Comparison of ENCODE assay signal across 19 mouse cellular contexts in genomic region chr7:98481861-98482260, GRCm38 (mm10). TPM values are rescaled to one million over a fixed set of nuclear protein-coding genes. Genes with fewer than 3 reads are reported as not detected.
A peak's percentile ranks its signal among the peaks of the same experiment; 100 is the strongest.
DNase-seq lines count a peak whose midpoint lies in the region; ATAC-seq and TF ChIP-seq lines count a peak whose summit lies in the region.
"Had no signal": no experiment of that assay in that cellular context is flagged by ENCODE, and none has a peak within 500 bp of the region (broad histone marks: within the 10 kb centered on the region; RNA-seq: fewer than 3 reads in every experiment).

No protein-coding gene starts in this region.

- peaks cover 16% of the 10 kb centered on the region for H3K4me1 ChIP-seq in heart, embryonic 11.5 days (ENCODE audit: control insufficient read depth, insufficient read depth, low read length)
- peaks cover 22% of the 10 kb centered on the region for H3K4me1 ChIP-seq in intestine, embryonic 14.5 days (replicated peaks; ENCODE audit: control insufficient read depth, insufficient read depth, low read length)
- peaks cover 7% of the 10 kb centered on the region; the same call in 1 of the 2 replicates for H3K4me1 ChIP-seq in intestine, postnatal 0 days (replicated peaks; ENCODE audit: control insufficient read depth, insufficient read depth, low read length)
- peaks cover 20% of the 10 kb centered on the region for H3K4me1 ChIP-seq in lung, embryonic 14.5 days (ENCODE audit: insufficient read depth)
- H3K4me1 ChIP-seq in stomach, embryonic 16.5 days (ENCODE audit: control insufficient read depth, insufficient read depth, low read length), result peaks cover 25% of the 10 kb centered on the region

- H3K36me3 ChIP-seq in heart, embryonic 11.5 days (ENCODE audit: control insufficient read depth, insufficient read depth, low read length), result no peaks in the 10 kb centered on the region
- H3K36me3 ChIP-seq in intestine, embryonic 14.5 days (ENCODE audit: control insufficient read depth, insufficient read depth, low read length), result no peaks in the 10 kb centered on the region
- no peaks in the 10 kb centered on the region for H3K36me3 ChIP-seq in intestine, postnatal 0 days (ENCODE audit: control insufficient read depth, insufficient read depth)
- no peaks in the 10 kb centered on the region for H3K36me3 ChIP-seq in lung, embryonic 14.5 days (ENCODE audit: insufficient read depth)
- H3K36me3 ChIP-seq in stomach, embryonic 16.5 days (ENCODE audit: control insufficient read depth, insufficient read depth, low read length), result no peaks in the 10 kb centered on the region
- H3K36me3 ChIP-seq: G1E; midbrain, embryonic 12.5 days; neural tube, embryonic 12.5 days had no signal

- peak; percentile 91 for DNase-seq in heart, adult 11 months
- no peak for DNase-seq in intestine, embryonic 14.5 days (ENCODE audit: low spot score)
- DNase-seq in lung, embryonic 14.5 days, result no peak
- DNase-seq in lung, adult 18-20 months, result no peak
- DNase-seq: cerebellum, adult 9-10 months; layer of hippocampus, postnatal 36 days; liver; right cerebral cortex, adult 18-20 months; thymus, postnatal 36 days had no signal

- no peak for ATAC-seq in heart, embryonic 11.5 days (replicated peaks; ENCODE audit: insufficient number of reproducible peaks, low FRiP score, low TSS enrichment)
- ATAC-seq in intestine, embryonic 14.5 days (replicated peaks; ENCODE audit: low FRiP score, low TSS enrichment, low read depth), result no peak
- no peak for ATAC-seq in intestine, postnatal 0 days
- no peak for ATAC-seq in lung, embryonic 14.5 days (ENCODE audit: insufficient read depth)
- no peak for ATAC-seq in stomach, embryonic 16.5 days (ENCODE audit: insufficient read depth, low FRiP score)

- H3K27me3 ChIP-seq in heart, embryonic 11.5 days (ENCODE audit: control insufficient read depth, insufficient read depth, low read length), result peaks cover 12% of the 10 kb centered on the region
- H3K27me3 ChIP-seq in intestine, embryonic 14.5 days (replicated peaks; ENCODE audit: control insufficient read depth, insufficient read depth, low read length), result 0 out of 2 replicates have a peak, but pooled peaks cover 4% of the 10 kb centered on the region
- 0 out of 2 replicates have a peak, but pooled peaks cover 3% of the 10 kb centered on the region for H3K27me3 ChIP-seq in intestine, postnatal 0 days (replicated peaks; ENCODE audit: control insufficient read depth, insufficient read depth, low read length)
- no peaks in the 10 kb centered on the region for H3K27me3 ChIP-seq in lung, embryonic 14.5 days (ENCODE audit: insufficient read depth, low read length)
- no peaks in the 10 kb centered on the region for H3K27me3 ChIP-seq in stomach, embryonic 16.5 days (ENCODE audit: control insufficient read depth, insufficient read depth, low read length)
- H3K27me3 ChIP-seq: neural tube, embryonic 12.5 days had no signal

- 81% methylated on average over 8 of the region's 8 CpGs for WGBS in heart, embryonic 11.5 days (ENCODE audit: insufficient replicate concordance)
- 82% methylated on average over 8 of the region's 8 CpGs for WGBS in intestine, embryonic 14.5 days
- 88% methylated on average over 8 of the region's 8 CpGs for WGBS in intestine, postnatal 0 days
- 64% methylated on average over 8 of the region's 8 CpGs for WGBS in lung, embryonic 14.5 days
- 86% methylated on average over 8 of the region's 8 CpGs for WGBS in stomach, embryonic 16.5 days

- TF ChIP-seq CTCF in intestine, postnatal 0 days (IDR thresholded peaks at IDR 0.05; ENCODE audit: low read depth), result no peak
- TF ChIP-seq CTCF in lung, embryonic 14.5 days (IDR thresholded peaks at IDR 0.05; ENCODE audit: low read depth), result no peak

- no peak overlapping the region for H3K4me3 ChIP-seq in heart, embryonic 11.5 days (ENCODE audit: low read depth, low read length)
- H3K4me3 ChIP-seq in intestine, embryonic 14.5 days (ENCODE audit: low read depth, low read length), result no peak overlapping the region
- no peak overlapping the region for H3K4me3 ChIP-seq in intestine, postnatal 0 days (ENCODE audit: low read depth, low read length)
- no peak overlapping the region for H3K4me3 ChIP-seq in lung, embryonic 14.5 days (ENCODE audit: low read depth, low read length)
- no peak overlapping the region for H3K4me3 ChIP-seq in stomach, embryonic 16.5 days (replicated peaks; ENCODE audit: low read length)
- H3K4me3 ChIP-seq: layer of hippocampus, adult 2 months; midbrain, embryonic 12.5 days; neural tube, embryonic 12.5 days had no signal

- H3K9me3 ChIP-seq in heart, embryonic 11.5 days (replicated peaks; ENCODE audit: control insufficient read depth, low read length), result no peaks in the 10 kb centered on the region
- no peaks in the 10 kb centered on the region for H3K9me3 ChIP-seq in intestine, embryonic 14.5 days (ENCODE audit: control insufficient read depth, low read length)
- H3K9me3 ChIP-seq in intestine, postnatal 0 days (ENCODE audit: control insufficient read depth), result no peaks in the 10 kb centered on the region
- H3K9me3 ChIP-seq in lung, embryonic 14.5 days (ENCODE audit: low read depth, low read length), result no peaks in the 10 kb centered on the region
- H3K9me3 ChIP-seq in stomach, embryonic 16.5 days (replicated peaks; ENCODE audit: control insufficient read depth, low read length), result no peaks in the 10 kb centered on the region
- H3K9me3 ChIP-seq: G1E; midbrain, embryonic 12.5 days; neural tube, embryonic 12.5 days had no signal

- H3K4me2 ChIP-seq in heart, embryonic 11.5 days, result no peak overlapping the region
- H3K4me2 ChIP-seq in intestine, embryonic 14.5 days (ENCODE audit: low read length), result no peak overlapping the region
- no peak overlapping the region for H3K4me2 ChIP-seq in intestine, postnatal 0 days (replicated peaks; ENCODE audit: low read depth)
- H3K4me2 ChIP-seq in lung, embryonic 14.5 days, result no peak overlapping the region
- H3K4me2 ChIP-seq in stomach, embryonic 16.5 days (ENCODE audit: low read depth, low read length), result no peak overlapping the region
- H3K4me2 ChIP-seq: midbrain, embryonic 12.5 days; neural tube, embryonic 12.5 days had no signal

- H3K27ac ChIP-seq in heart, embryonic 11.5 days (ENCODE audit: low read depth, low read length), result no peak overlapping the region
- peak overlapping the region; percentile 60; the same call in 1 of the 2 replicates for H3K27ac ChIP-seq in intestine, embryonic 14.5 days (ENCODE audit: low read depth)
- no peak overlapping the region for H3K27ac ChIP-seq in intestine, postnatal 0 days (ENCODE audit: low read depth, low read length)
- 0 out of 2 replicates have a peak overlapping the region, but pooled peaks have one; percentile 71 for H3K27ac ChIP-seq in lung, embryonic 14.5 days (ENCODE audit: low read depth)
- H3K27ac ChIP-seq in stomach, embryonic 16.5 days (ENCODE audit: low read length), result peak overlapping the region; percentile 81; the same call in 1 of the 2 replicates
- H3K27ac ChIP-seq: layer of hippocampus, adult 2 months; midbrain, embryonic 12.5 days; neural tube, embryonic 12.5 days had no signal

- no peak overlapping the region for H3K9ac ChIP-seq in heart, embryonic 11.5 days (ENCODE audit: low read depth, low read length)
- H3K9ac ChIP-seq in intestine, embryonic 14.5 days (ENCODE audit: low read length), result no peak overlapping the region
- no peak overlapping the region for H3K9ac ChIP-seq in intestine, postnatal 0 days (ENCODE audit: low read depth, low read length)
- no peak overlapping the region for H3K9ac ChIP-seq in lung, embryonic 14.5 days
- no peak overlapping the region for H3K9ac ChIP-seq in stomach, embryonic 16.5 days (ENCODE audit: low read length)
- H3K9ac ChIP-seq: midbrain, embryonic 12.5 days; neural tube, embryonic 12.5 days had no signal

RNA-seq across cellular contexts. Expression of gene Lrrc32, which starts 7.2 kb away (rescaled TPM):
- 3.9 and 6.4 TPM in 2 replicates for polyA plus RNA-seq in heart, embryonic 11.5 days (2014; fragmentation: Nextera tagmentation; extraction: Ambion mirVana)
- polyA plus RNA-seq in intestine, embryonic 14.5 days (2014; fragmentation: Nextera tagmentation; extraction: Ambion mirVana), result 13.0 and 14.9 TPM in 2 replicates
- 6.3 and 6.9 TPM in 2 replicates for polyA plus RNA-seq in intestine, postnatal 0 days (2015; fragmentation: Nextera tagmentation; extraction: Ambion mirVana)
- 7.2 and 7.3 TPM in 2 replicates for polyA plus RNA-seq in lung, embryonic 14.5 days (2014; fragmentation: Nextera tagmentation; extraction: Ambion mirVana)
- polyA plus RNA-seq in stomach, embryonic 16.5 days (2015; fragmentation: Nextera tagmentation; extraction: Ambion mirVana), result 9.5 and 13.9 TPM in 2 replicates
- polyA plus RNA-seq: G1E had no signal

RNA-seq across cellular contexts. Expression of gene Gucy2d, which starts 41.6 kb away (rescaled TPM):
- 0.10 TPM in 1 of 2 replicates, not detected in the other for polyA plus RNA-seq in heart, embryonic 11.5 days (2014; fragmentation: Nextera tagmentation; extraction: Ambion mirVana)
- polyA plus RNA-seq in intestine, embryonic 14.5 days (2014; fragmentation: Nextera tagmentation; extraction: Ambion mirVana), result not detected in 2 replicates
- 4.1 and 4.5 TPM in 2 replicates for polyA plus RNA-seq in intestine, postnatal 0 days (2015; fragmentation: Nextera tagmentation; extraction: Ambion mirVana)
- polyA plus RNA-seq in lung, embryonic 14.5 days (2014; fragmentation: Nextera tagmentation; extraction: Ambion mirVana), result not detected in 2 replicates
- polyA plus RNA-seq in stomach, embryonic 16.5 days (2015; fragmentation: Nextera tagmentation; extraction: Ambion mirVana), result 0.12 TPM in 1 of 2 replicates, not detected in the other
- polyA plus RNA-seq: activated CD4-positive, CD25-positive, alpha-beta regulatory T cell, adult 4 months; forebrain, embryonic 16.5 days; G1E; kidney, embryonic 14.5 days; midbrain, embryonic 12.5 days; neural tube, embryonic 12.5 days had no signal

Comparison
In these comparisons a context has a peak if more than half of its experiments do, and no peak if none do; other contexts are left out.
1. H3K27ac ChIP-seq: peak in intestine, embryonic 14.5 days (single experiment), lung, embryonic 14.5 days (single experiment) and stomach, embryonic 16.5 days (single experiment); none in heart, embryonic 11.5 days (single experiment) and intestine, postnatal 0 days (single experiment).